Mouse (Mus musculus): ENCODE data around the gene Gfi1b. TPM values are rescaled to one million over a fixed set of nuclear protein-coding genes. Genes with fewer than 3 reads are reported as not detected.

The Gfi1b gene
- polyA plus RNA-seq, 1 experiment from 2014 or later: 0.42 TPM

- H3K27ac ChIP-seq (ENCODE audit: low read length): no peak overlapping the region
- 82% methylated on average over 3 of the region's 3 CpGs for WGBS
- peaks cover 90% of the 10 kb centered on the region for H3K36me3 ChIP-seq (ENCODE audit: insufficient read depth, low read length)
- no peak overlapping the region for H3K9ac ChIP-seq (replicated peaks; ENCODE audit: low read length)
- no peaks in the 10 kb centered on the region for H3K4me1 ChIP-seq (ENCODE audit: insufficient read depth, low read length)
- no peaks in the 10 kb centered on the region for H3K9me3 ChIP-seq (ENCODE audit: low read length)
- no peak overlapping the region for H3K4me2 ChIP-seq (replicated peaks; ENCODE audit: low read depth, low read length)
- no peak for ATAC-seq (ENCODE audit: low FRiP score, low TSS enrichment)
- no peak overlapping the region for H3K4me3 ChIP-seq (ENCODE audit: low read length)
- H3K27me3 ChIP-seq (ENCODE audit: insufficient read depth, low read length): no peaks in the 10 kb centered on the region
Measured at GRCm38 (mm10) chr2:28569903-28570302, 51.9 kb downstream of the Gfi1b start.

- no peaks in the 10 kb centered on the region for H3K9me3 ChIP-seq (ENCODE audit: low read length)
- no peak overlapping the region for H3K9ac ChIP-seq (replicated peaks; ENCODE audit: low read length)
- no peak overlapping the region for H3K27ac ChIP-seq (ENCODE audit: low read length)
- no peaks in the 10 kb centered on the region for H3K27me3 ChIP-seq (ENCODE audit: insufficient read depth, low read length)
- ATAC-seq (ENCODE audit: low FRiP score, low TSS enrichment): no peak
- H3K4me2 ChIP-seq (replicated peaks; ENCODE audit: low read depth, low read length): no peak overlapping the region
- H3K4me1 ChIP-seq (ENCODE audit: insufficient read depth, low read length): no peaks in the 10 kb centered on the region
- WGBS: 64% methylated on average over 5 of the region's 5 CpGs
- peaks cover 60% of the 10 kb centered on the region for H3K36me3 ChIP-seq (ENCODE audit: insufficient read depth, low read length)
- no peak overlapping the region for H3K4me3 ChIP-seq (ENCODE audit: low read length)
Measured at GRCm38 (mm10) chr2:28566545-28566944, 55.2 kb downstream of the Gfi1b start.

GRCm38 (mm10) chr2:28564380-28564779, 57.4 kb downstream of the Gfi1b start:
- Histone ChIP-seq H3K9me3 (ENCODE audit: low read length) (no peaks in the 10 kb centered on the region), H3K27me3 (ENCODE audit: insufficient read depth, low read length) (no peaks in the 10 kb centered on the region), H3K36me3 (ENCODE audit: insufficient read depth, low read length) (peaks cover 41% of the 10 kb centered on the region), H3K27ac (ENCODE audit: low read length) (no peak overlapping the region), H3K9ac (replicated peaks; ENCODE audit: low read length) (no peak overlapping the region), H3K4me1 (ENCODE audit: insufficient read depth, low read length) (no peaks in the 10 kb centered on the region), H3K4me2 (replicated peaks; ENCODE audit: low read depth, low read length) (no peak overlapping the region), H3K4me3 (ENCODE audit: low read length) (no peak overlapping the region)
- 91% methylated on average over 4 of the region's 4 CpGs for WGBS
- ATAC-seq (ENCODE audit: low FRiP score, low TSS enrichment): no peak

- no peaks in the 10 kb centered on the region for H3K27me3 ChIP-seq (ENCODE audit: insufficient read depth, low read length)
- no peak overlapping the region for H3K27ac ChIP-seq (ENCODE audit: low read length)
- peaks cover 36% of the 10 kb centered on the region for H3K36me3 ChIP-seq (ENCODE audit: insufficient read depth, low read length)
- no peak overlapping the region for H3K4me2 ChIP-seq (replicated peaks; ENCODE audit: low read depth, low read length)
- H3K9ac ChIP-seq (replicated peaks; ENCODE audit: low read length): no peak overlapping the region
- no peaks in the 10 kb centered on the region for H3K4me1 ChIP-seq (ENCODE audit: insufficient read depth, low read length)
- H3K9me3 ChIP-seq (ENCODE audit: low read length): no peaks in the 10 kb centered on the region
- ATAC-seq (ENCODE audit: low FRiP score, low TSS enrichment): no peak
- H3K4me3 ChIP-seq (ENCODE audit: low read length): no peak overlapping the region
Measured at GRCm38 (mm10) chr2:28563830-28564229, 58.0 kb downstream of the Gfi1b start.

GRCm38 (mm10) chr2:28563303-28563702, 58.5 kb downstream of the Gfi1b start, which contains the start of gene Cel:
TSS of gene Cel (minus strand) at chr2:28563403.
- H3K27me3 ChIP-seq (ENCODE audit: insufficient read depth, low read length): no peaks in the 10 kb centered on the region
- no peaks in the 10 kb centered on the region for H3K9me3 ChIP-seq (ENCODE audit: low read length)
- no peaks in the 10 kb centered on the region for H3K4me1 ChIP-seq (ENCODE audit: insufficient read depth, low read length)
- 66% methylated on average over 6 of the region's 6 CpGs for WGBS
- peaks cover 30% of the 10 kb centered on the region for H3K36me3 ChIP-seq (ENCODE audit: insufficient read depth, low read length)
- no peak within 1 kb of the TSS for H3K27ac ChIP-seq (ENCODE audit: low read length)
- no peak within 1 kb of the TSS for H3K9ac ChIP-seq (replicated peaks; ENCODE audit: low read length)
- H3K4me2 ChIP-seq (replicated peaks; ENCODE audit: low read depth, low read length): no peak within 1 kb of the TSS
- no peak for ATAC-seq (ENCODE audit: low FRiP score, low TSS enrichment)
- no peak within 1 kb of the TSS for H3K4me3 ChIP-seq (ENCODE audit: low read length)

Small RNA genes within 50 kb of the gene (microRNA-seq; reads per million reads assigned to microRNA genes)
- gene Gm22824: not detected

Other genes with a start within 250 kb of the Gfi1b start
- gene Ppp1r26, start 175.2 kb downstream of the Gfi1b start, polyA plus RNA-seq (2015; fragmentation: Nextera tagmentation; extraction: Ambion mirVana): 5.2 and 7.1 TPM in 2 replicates
- gene 1700007K13Rik, start 155.7 kb downstream of the Gfi1b start, polyA plus RNA-seq (2015; fragmentation: Nextera tagmentation; extraction: Ambion mirVana): 0.22 and 0.94 TPM in 2 replicates
- 70.8 and 74.2 TPM in 2 replicates for gene Mrps2, start 153.9 kb downstream of the Gfi1b start, polyA plus RNA-seq (2015; fragmentation: Nextera tagmentation; extraction: Ambion mirVana)
- 5.5 and 6.3 TPM in 2 replicates for gene Gbgt1, start 125.1 kb downstream of the Gfi1b start, polyA plus RNA-seq (2015; fragmentation: Nextera tagmentation; extraction: Ambion mirVana)
- 8.3 and 9.8 TPM in 2 replicates for gene Gm10134, start 115.9 kb downstream of the Gfi1b start, polyA plus RNA-seq (2015; fragmentation: Nextera tagmentation; extraction: Ambion mirVana)
- gene Ralgds, start 108.9 kb downstream of the Gfi1b start, polyA plus RNA-seq (2015; fragmentation: Nextera tagmentation; extraction: Ambion mirVana): 24.7 and 28.7 TPM in 2 replicates
- gene Cel, start 58.6 kb downstream of the Gfi1b start, polyA plus RNA-seq (2015; fragmentation: Nextera tagmentation; extraction: Ambion mirVana): not detected in 2 replicates
- gene Gtf3c5, start 38.2 kb downstream of the Gfi1b start, polyA plus RNA-seq (2015; fragmentation: Nextera tagmentation; extraction: Ambion mirVana): 48.5 and 49.7 TPM in 2 replicates
- gene Tsc1, start 19.2 kb upstream of the Gfi1b start, polyA plus RNA-seq (2015; fragmentation: Nextera tagmentation; extraction: Ambion mirVana): 23.1 and 23.3 TPM in 2 replicates
- 2.3 and 2.7 TPM in 2 replicates for gene Spaca9, start 77.7 kb upstream of the Gfi1b start, polyA plus RNA-seq (2015; fragmentation: Nextera tagmentation; extraction: Ambion mirVana)
- gene Ak8, start 78.2 kb upstream of the Gfi1b start, polyA plus RNA-seq (2015; fragmentation: Nextera tagmentation; extraction: Ambion mirVana): 0.94 and 1.2 TPM in 2 replicates
- 16.0 and 16.7 TPM in 2 replicates for gene Gtf3c4, start 218.4 kb upstream of the Gfi1b start, polyA plus RNA-seq (2015; fragmentation: Nextera tagmentation; extraction: Ambion mirVana)
- 14.1 and 14.3 TPM in 2 replicates for gene Ddx31, start 218.4 kb upstream of the Gfi1b start, polyA plus RNA-seq (2015; fragmentation: Nextera tagmentation; extraction: Ambion mirVana)

Data from kidney, embryonic 16.5 days (tissue).